In genomic region chr2:7013126-7013525, GRCm38 (mm10) we compare ENCODE assay signal across 17 mouse cellular contexts.
A peak's percentile ranks its signal among the peaks of the same experiment; 100 is the strongest.
DNase-seq lines count a peak whose midpoint lies in the region; ATAC-seq and TF ChIP-seq lines count a peak whose summit lies in the region.
"Had no signal": no experiment of that assay in that cellular context is flagged by ENCODE, and none has a peak within 500 bp of the region (broad histone marks: within the 10 kb centered on the region; RNA-seq: fewer than 3 reads in every experiment).

No protein-coding gene starts in this region.

- H3K4me1 ChIP-seq in forebrain, embryonic 16.5 days (replicated peaks; ENCODE audit: control insufficient read depth, insufficient read depth, low read length), result no peaks in the 10 kb centered on the region
- H3K4me1 ChIP-seq in forebrain, embryonic 14.5 days (ENCODE audit: control insufficient read depth, insufficient read depth, low read length), result no peaks in the 10 kb centered on the region
- H3K4me1 ChIP-seq: hindbrain, embryonic 13.5 days; intestine, embryonic 15.5 days; kidney, embryonic 15.5 days; megakaryocyte, embryonic 14.5 days had no signal

- TF ChIP-seq CTCF in Patski (IDR thresholded peaks at IDR 0.05), result no peak

- peak; percentile 11 for DNase-seq in lung, adult 18-20 months
- DNase-seq in lung, postnatal 25 days (ENCODE audit: low spot score), result no peak
- peak; percentile 12 for DNase-seq in Patski (ENCODE audit: low read depth, low spot score)
- DNase-seq in gastrocnemius, postnatal 25 days, result peak; percentile 42
- peak; percentile 63 for DNase-seq in skeletal muscle tissue, adult 2 months (ENCODE audit: low read depth, low spot score)
- no peak for DNase-seq in forebrain, embryonic 14.5 days (ENCODE audit: low spot score)
- DNase-seq: cerebellum, adult 8-10 months; liver; lung, embryonic 14.5 days; thymus, adult 2 months had no signal

- 87% methylated on average over 5 of the region's 5 CpGs for WGBS in forebrain, embryonic 16.5 days
- WGBS in forebrain, embryonic 14.5 days, result 93% methylated on average over 5 of the region's 5 CpGs

- H3K27ac ChIP-seq in forebrain, embryonic 16.5 days (ENCODE audit: low read length), result no peak overlapping the region
- H3K27ac ChIP-seq in forebrain, embryonic 14.5 days (ENCODE audit: low read depth, low read length), result no peak overlapping the region
- H3K27ac ChIP-seq: forebrain, embryonic 15.5 days; hindbrain, embryonic 13.5 days; intestine, embryonic 15.5 days; kidney, embryonic 15.5 days; neural tube, embryonic 13.5 days had no signal

- H3K36me3 ChIP-seq in forebrain, embryonic 16.5 days (ENCODE audit: control insufficient read depth, insufficient read depth), result no peaks in the 10 kb centered on the region
- no peaks in the 10 kb centered on the region for H3K36me3 ChIP-seq in forebrain, embryonic 14.5 days (ENCODE audit: control insufficient read depth, insufficient read depth, low read length)
- H3K36me3 ChIP-seq: forebrain, embryonic 15.5 days; hindbrain, embryonic 13.5 days; intestine, embryonic 15.5 days; kidney, embryonic 15.5 days; neural tube, embryonic 13.5 days had no signal

- no peak overlapping the region for H3K4me2 ChIP-seq in forebrain, embryonic 16.5 days (ENCODE audit: low read length)
- no peak overlapping the region for H3K4me2 ChIP-seq in forebrain, embryonic 14.5 days (ENCODE audit: low read length)
- H3K4me2 ChIP-seq: forebrain, embryonic 15.5 days; hindbrain, embryonic 13.5 days; intestine, embryonic 15.5 days; kidney, embryonic 15.5 days; lung, embryonic 14.5 days; neural tube, embryonic 13.5 days had no signal

- H3K4me3 ChIP-seq in forebrain, embryonic 16.5 days (replicated peaks; ENCODE audit: low read length), result no peak overlapping the region
- H3K4me3 ChIP-seq in forebrain, embryonic 14.5 days (ENCODE audit: low read depth, low read length), result no peak overlapping the region
- H3K4me3 ChIP-seq: forebrain, embryonic 15.5 days; hindbrain, embryonic 13.5 days; intestine, embryonic 15.5 days; kidney, embryonic 15.5 days; megakaryocyte, embryonic 14.5 days; neural tube, embryonic 13.5 days had no signal

- peak; percentile 99 for ATAC-seq in Patski
- no peak for ATAC-seq in forebrain, embryonic 16.5 days
- ATAC-seq in forebrain, embryonic 14.5 days, result no peak
- ATAC-seq: forebrain, embryonic 15.5 days; intestine, embryonic 15.5 days had no signal

- H3K9me3 ChIP-seq in forebrain, embryonic 16.5 days (ENCODE audit: control insufficient read depth, low read length), result no peaks in the 10 kb centered on the region
- H3K9me3 ChIP-seq in forebrain, embryonic 14.5 days (replicated peaks; ENCODE audit: control insufficient read depth, low read length), result no peaks in the 10 kb centered on the region
- H3K9me3 ChIP-seq: forebrain, embryonic 15.5 days; hindbrain, embryonic 13.5 days; intestine, embryonic 15.5 days; kidney, embryonic 15.5 days; megakaryocyte, embryonic 14.5 days; neural tube, embryonic 13.5 days had no signal

- H3K27me3 ChIP-seq in Patski, result no peaks in the 10 kb centered on the region
- no peaks in the 10 kb centered on the region for H3K27me3 ChIP-seq in forebrain, embryonic 16.5 days (replicated peaks; ENCODE audit: control insufficient read depth, insufficient read depth, low read length)
- H3K27me3 ChIP-seq in forebrain, embryonic 14.5 days (replicated peaks; ENCODE audit: control insufficient read depth, insufficient read depth, low read length), result no peaks in the 10 kb centered on the region
- H3K27me3 ChIP-seq: forebrain, embryonic 15.5 days; hindbrain, embryonic 13.5 days; intestine, embryonic 15.5 days; kidney, embryonic 15.5 days; megakaryocyte, embryonic 14.5 days; neural tube, embryonic 13.5 days had no signal

- POLR2A ChIA-PET in Patski (lab: Charles Lee), result interaction anchor here (0.7 kb wide), 1 partner anchor 48 kb away, joined by 3 read pairs; no protein-coding TSS in a partner anchor

- no peak overlapping the region for H3K9ac ChIP-seq in forebrain, embryonic 16.5 days (replicated peaks; ENCODE audit: low read depth, low read length)
- H3K9ac ChIP-seq in forebrain, embryonic 14.5 days (ENCODE audit: low read length), result no peak overlapping the region
- H3K9ac ChIP-seq: forebrain, embryonic 15.5 days; hindbrain, embryonic 13.5 days; intestine, embryonic 15.5 days; kidney, embryonic 15.5 days; lung, embryonic 14.5 days; neural tube, embryonic 13.5 days had no signal

- in situ Hi-C loops in Patski (cut with MboI; ENCODE audit: low pct_unique_long_range_greater_than_20kb), result no loop called here

- CTCF ChIA-PET in Patski (lab: Charles Lee), result no interaction called here

Comparison
In these comparisons a context has a peak if more than half of its experiments do, and no peak if none do; other contexts are left out.
1. DNase-seq: peak in lung, adult 18-20 months (2 of 2), Patski (single experiment), gastrocnemius, postnatal 25 days (single experiment) and skeletal muscle tissue, adult 2 months (single experiment); none in lung, postnatal 25 days (single experiment) and forebrain, embryonic 14.5 days (single experiment).